Mouse (Mus musculus): ENCODE data around the gene Frat2.

DNA sequence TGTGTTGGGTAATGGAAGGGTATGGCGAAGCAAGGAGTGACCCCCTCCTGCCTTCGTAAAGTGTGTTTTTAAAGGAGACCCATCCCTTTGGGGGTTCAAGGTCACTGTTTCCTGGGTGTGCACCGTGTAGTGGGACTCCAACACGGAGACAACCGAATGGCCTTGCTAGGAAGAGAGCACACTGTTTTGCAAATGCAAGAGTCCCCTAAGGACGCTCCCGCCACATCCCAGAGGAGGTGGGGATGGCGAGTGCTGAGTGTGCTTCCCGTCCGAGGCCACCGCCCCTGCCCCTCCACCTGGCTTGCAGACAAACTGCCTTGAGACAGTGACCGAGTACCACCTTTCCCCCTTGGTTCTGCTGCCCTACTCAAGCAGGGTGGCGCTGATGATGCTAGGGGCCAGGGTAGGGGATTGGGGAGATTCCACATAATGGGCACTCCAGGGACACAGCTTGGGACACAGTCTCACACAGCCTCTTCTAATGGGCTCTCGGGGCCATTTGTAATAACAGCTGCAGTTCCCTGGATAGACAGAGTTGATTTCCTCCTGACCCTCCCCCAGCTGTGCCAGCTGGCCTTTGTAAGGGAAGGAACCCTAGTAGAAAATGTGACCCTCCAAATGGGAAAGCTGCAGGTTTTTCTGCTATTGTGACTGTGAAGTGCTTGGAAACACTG is 16.1 kb downstream of the Frat2 start:
- TF ChIP-seq CTCF (IDR thresholded peaks at IDR 0.05; ENCODE audit: low read depth) (no peak), EP300 (IDR thresholded peaks at IDR 0.05; ENCODE audit: low read depth) (no peak)
